Mouse (Mus musculus): Measurements from ENCODE around the gene Nr1h2.
A peak's percentile ranks its signal among the peaks of the same experiment; 100 is the strongest.

Nr1h2 gene

DNA sequence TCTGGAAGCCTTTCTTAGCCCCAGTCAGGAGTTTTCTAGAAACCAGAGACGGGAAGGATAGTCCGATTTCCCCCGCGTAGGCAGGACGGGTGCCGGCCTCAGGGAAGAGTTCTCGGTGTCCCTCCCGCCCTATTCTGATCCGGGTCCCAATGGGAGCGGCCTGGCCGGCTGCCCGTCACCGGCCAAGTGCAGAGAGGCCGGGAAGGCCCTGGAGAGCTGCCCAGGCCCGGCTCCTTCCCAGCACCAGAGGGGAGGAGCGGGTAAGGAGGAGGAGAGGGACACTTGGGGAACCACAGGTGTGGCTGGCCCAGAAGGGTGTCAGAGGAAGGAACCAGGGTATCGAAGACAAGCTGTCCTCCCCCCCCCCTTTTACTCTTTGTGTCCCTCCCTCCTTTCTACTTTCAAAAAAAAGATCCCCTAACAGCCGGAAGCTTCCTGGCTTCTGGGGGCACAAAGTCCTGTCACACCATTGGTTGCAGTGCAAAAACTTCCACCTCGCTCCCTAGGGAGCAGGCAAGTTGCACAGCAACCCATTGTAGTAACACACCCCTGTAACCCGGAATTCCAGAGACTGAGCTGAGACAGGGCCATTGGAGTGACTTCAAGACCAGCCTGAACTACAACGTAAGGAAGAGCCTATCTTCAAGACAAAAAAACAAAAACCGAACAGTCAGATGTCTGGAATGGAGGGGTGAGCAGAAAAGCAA, 28.5 kb downstream of the Nr1h2 start:
- DNase-seq = no peak

DNA sequence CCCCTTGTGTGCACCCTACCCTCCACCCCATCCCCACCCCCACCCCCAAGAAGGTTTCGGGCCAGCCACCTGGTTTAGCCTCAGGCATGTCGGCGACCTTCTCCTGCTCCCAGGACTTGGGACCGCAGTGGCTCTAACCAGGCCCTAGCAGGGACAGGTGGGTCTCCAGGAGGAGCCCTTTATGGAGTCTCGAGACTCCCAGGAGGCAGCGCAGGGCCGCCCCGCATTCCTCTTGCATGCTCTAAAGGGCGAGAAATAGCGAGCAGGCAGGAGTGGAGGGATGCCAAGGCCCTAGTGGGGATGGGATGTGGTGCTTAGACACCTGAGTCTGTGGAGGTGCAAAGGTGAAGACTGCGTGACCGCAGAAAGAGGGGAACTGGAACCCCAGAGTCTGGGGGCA, 29.2 kb downstream of the Nr1h2 start, which contains the start of gene Mybpc2:
Gene Mybpc2 (minus strand): TSS at position 155 of the 400 bp plus-strand sequence.
- DNase-seq = no peak

DNA sequence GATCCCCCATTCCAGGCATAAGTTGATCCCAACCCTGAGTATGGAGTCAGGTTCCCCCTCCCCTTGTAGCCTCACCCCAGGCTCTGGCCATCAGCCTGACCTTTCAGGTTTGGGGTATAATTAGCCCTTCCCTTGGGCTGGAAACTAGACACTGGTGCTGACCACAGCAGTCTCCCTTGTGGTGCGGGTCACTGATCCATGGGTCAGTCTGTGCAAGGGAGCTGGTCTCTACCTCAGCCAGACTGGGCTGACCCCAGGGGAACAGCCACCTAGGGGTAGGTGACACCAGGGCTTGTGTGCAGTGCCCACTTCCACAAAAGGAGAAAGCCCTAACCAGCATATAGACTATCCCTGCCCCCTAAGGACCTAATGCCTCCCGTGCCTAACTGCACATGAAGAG, 30.7 kb downstream of the Nr1h2 start:
- DNase-seq = no peak

DNA sequence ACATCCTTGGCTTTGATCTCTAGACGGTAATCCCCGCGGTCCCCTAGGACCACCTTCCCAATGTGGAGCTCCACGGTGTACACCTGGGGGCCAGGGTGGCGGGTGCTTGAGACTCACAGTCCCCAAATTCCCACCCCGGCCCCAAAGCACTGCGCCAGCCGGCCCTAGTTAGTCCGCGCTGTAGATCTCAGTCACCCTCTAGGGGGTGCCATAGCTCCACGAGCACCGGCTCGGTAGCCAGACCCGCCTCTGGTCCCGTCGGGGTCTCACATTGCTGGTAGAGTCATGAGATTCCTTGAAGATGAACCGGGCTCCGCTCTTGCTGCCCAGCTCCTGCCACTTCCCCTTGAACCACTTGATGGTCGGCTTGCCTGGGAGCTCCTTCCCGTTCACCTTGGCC, 32.0 kb downstream of the Nr1h2 start:
- DNase-seq = peak; percentile 90

DNA sequence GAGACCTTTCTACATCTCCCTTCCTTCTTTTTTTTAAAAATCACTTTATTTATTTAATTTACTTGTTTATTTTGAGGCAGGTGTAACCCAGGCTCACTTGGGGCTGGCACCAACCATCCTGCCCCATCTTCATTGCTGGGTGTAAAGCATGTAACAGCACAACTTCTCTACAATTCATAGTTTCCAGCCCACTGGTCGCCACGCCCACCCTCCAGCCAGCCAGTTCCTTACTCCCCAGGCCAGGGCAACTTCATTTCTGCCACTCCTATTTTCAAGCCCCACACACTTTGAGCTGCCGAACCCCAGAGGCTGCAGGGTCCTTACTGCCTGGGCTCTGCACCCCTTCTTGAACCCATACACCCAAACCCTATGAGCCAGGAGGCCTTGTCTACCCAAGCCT, 32.8 kb downstream of the Nr1h2 start:
- no peak for DNase-seq

DNA sequence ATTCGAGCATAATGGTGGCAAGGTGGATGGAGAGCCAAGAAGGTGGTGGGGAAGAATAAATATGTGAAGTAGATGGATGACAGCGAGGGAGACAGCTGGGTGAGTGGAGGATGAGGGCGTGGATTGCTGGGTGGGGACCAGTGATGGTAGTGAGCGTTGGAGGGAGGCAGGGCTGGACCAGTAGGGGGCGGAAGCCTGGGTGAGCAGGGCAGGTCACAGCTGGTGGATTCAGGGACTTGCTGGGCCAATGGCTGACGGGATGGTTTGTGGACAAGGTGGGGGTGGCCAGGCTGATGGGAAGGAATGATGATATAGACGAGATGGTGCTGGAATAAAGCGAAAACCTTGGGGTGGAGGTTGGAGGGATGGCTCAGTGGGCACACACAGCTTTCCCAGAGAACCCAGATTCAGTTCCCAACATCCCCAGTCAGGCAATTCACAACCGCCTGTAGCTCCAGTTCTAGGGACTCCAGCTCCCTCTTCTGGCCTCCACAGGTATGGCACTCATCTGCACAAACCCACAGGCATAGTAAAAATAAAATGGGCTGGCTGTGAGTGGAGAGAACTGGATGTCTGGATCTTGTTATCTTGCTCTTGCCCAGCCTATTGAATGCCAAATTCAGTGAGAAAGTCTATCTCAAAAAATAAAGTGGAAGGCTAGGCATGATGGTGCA, 34.4 kb downstream of the Nr1h2 start:
- DNase-seq = peak; percentile 53

DNA sequence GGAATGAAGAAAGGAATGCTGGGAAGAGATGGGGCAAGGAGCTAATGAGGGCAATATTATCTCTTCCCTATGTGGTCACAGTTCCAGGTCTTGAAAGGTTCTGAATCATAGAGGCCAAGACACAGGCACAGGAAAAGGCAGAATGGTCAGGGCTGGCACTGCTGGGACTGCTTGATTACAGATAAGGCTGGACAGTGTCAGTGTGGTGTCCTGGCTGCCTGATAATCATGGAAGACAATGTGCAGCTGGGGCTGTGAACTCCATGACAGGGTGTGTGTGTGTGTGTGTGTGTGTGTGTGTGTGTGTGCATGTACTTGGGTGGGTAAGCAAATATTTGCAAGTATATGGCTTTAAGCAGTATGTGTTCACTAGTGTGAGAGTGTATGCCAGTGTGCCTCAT, 46.3 kb downstream of the Nr1h2 start:
- DNase-seq = no peak

DNA sequence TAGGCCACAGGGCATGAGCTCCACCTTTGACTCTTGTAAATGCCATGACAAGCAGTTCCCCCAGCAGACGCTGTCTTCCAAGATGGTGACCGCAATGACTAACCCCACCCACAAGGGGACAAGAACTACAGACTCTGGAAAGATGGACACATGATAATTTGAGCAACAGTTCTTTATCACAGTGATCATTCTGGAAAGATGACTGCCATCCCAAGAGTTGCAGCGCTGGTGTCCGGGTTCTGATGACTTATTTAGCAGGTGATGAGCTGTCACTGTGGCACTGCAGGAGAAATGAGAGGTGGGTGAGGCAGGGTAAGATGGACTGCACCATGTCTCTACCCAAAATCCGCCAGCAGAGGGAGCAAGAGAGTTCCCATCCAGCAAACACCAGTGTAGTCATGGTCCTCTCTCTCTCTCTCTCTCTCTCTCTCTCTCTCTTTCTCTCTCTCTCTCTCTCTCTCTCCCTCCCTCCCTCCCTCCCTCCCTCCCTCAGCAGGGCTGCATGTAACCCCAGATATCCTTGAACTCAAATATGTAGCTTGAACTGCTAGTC, 52.1 kb downstream of the Nr1h2 start:
- peak; percentile 90 for DNase-seq

DNA sequence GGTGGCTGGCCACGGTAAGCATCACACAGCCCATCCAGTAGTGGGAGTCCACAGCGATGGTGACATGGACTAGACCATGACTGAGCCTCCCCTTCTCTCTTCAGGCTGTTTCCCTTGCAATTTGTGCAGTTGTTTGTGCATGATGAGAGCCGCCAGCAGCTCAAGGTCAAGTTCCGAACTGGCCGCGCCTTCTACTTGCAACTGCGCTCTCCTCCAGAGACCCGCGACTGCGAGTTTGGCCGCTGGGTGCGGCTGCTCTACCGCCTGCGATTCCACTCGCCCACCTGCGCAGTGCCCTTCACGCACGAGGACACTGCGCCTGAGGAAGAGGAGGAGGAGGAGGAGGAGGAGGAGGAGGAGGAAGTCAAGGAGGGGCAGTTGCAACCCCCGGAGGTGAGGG, 53.7 kb downstream of the Nr1h2 start:
- no peak for DNase-seq
